Mouse (Mus musculus) urinary bladder, postnatal 10 days (tissue): ENCODE results near the gene Rbm38.

ENCODE experiments used
- DNase-seq: peaks from one replicate; pipeline ENCODE4 v3.0.0; 2022; ENCODE audit warnings: low spot score

Rbm38 gene

GRCm38 (mm10) chr2:173014741-173015287 lies 5.5 kb upstream of the Rbm38 start:
- no peak for DNase-seq

GRCm38 (mm10) chr2:173017940-173018339 lies 2.4 kb upstream of the Rbm38 start:
- DNase-seq = no peak

GRCm38 (mm10) chr2:173018618-173019017 lies 1.7 kb upstream of the Rbm38 start:
- no peak for DNase-seq

- no peak for DNase-seq
These were observed 976 bp upstream of the Rbm38 start for GRCm38 (mm10) chr2:173019322-173019721.

GRCm38 (mm10) chr2:173019790-173020189 lies 508 bp upstream of the Rbm38 start:
- DNase-seq = peak; percentile 52

GRCm38 (mm10) chr2:173021633-173022055 lies 1.3 kb downstream of the Rbm38 start:
- DNase-seq = peak; percentile 71

GRCm38 (mm10) chr2:173022056-173022681 lies 1.9 kb downstream of the Rbm38 start:
- DNase-seq = no peak

- DNase-seq = no peak
These were observed 2.5 kb downstream of the Rbm38 start for GRCm38 (mm10) chr2:173022813-173023212.

GRCm38 (mm10) chr2:173023371-173023851 lies 3.1 kb downstream of the Rbm38 start:
- DNase-seq = no peak

GRCm38 (mm10) chr2:173023966-173024365 lies 3.7 kb downstream of the Rbm38 start:
- DNase-seq = no peak

- no peak for DNase-seq
These were observed 4.1 kb downstream of the Rbm38 start for GRCm38 (mm10) chr2:173024392-173024791.

GRCm38 (mm10) chr2:173024938-173025337 lies 4.6 kb downstream of the Rbm38 start:
- no peak for DNase-seq

GRCm38 (mm10) chr2:173026286-173026685 lies 6.0 kb downstream of the Rbm38 start:
- no peak for DNase-seq

- DNase-seq = no peak
These were observed 6.4 kb downstream of the Rbm38 start for GRCm38 (mm10) chr2:173026688-173027131.

GRCm38 (mm10) chr2:173027169-173027823 lies 7.0 kb downstream of the Rbm38 start:
- no peak for DNase-seq

- no peak for DNase-seq
These were observed 7.7 kb downstream of the Rbm38 start for GRCm38 (mm10) chr2:173027824-173028495.

- no peak for DNase-seq
These were observed 8.3 kb downstream of the Rbm38 start for GRCm38 (mm10) chr2:173028508-173029031.

- no peak for DNase-seq
These were observed 10.5 kb downstream of the Rbm38 start for GRCm38 (mm10) chr2:173030591-173031338.

GRCm38 (mm10) chr2:173033531-173033930 lies 13.2 kb downstream of the Rbm38 start:
- no peak for DNase-seq

GRCm38 (mm10) chr2:173034998-173035397 lies 14.7 kb downstream of the Rbm38 start:
- DNase-seq = no peak

GRCm38 (mm10) chr2:173035653-173036052 lies 15.4 kb downstream of the Rbm38 start:
- no peak for DNase-seq

GRCm38 (mm10) chr2:173036055-173036454 lies 15.8 kb downstream of the Rbm38 start:
- no peak for DNase-seq
